Comparison of ENCODE assay signal across 27 mouse cellular contexts in genomic region chr3:150198492-150198891, GRCm38 (mm10).
DNase-seq lines count a peak whose midpoint lies in the region; ATAC-seq lines count a peak whose summit lies in the region.
"Had no signal": no experiment of that assay in that cellular context is flagged by ENCODE, and none has a peak within 500 bp of the region (broad histone marks: within the 10 kb centered on the region; RNA-seq: fewer than 3 reads in every experiment).

No protein-coding gene starts in this region.

- H3K4me2 ChIP-seq in embryonic facial prominence, embryonic 14.5 days (ENCODE audit: low read depth, low read length), result no peak overlapping the region
- no peak overlapping the region for H3K4me2 ChIP-seq in lung, embryonic 16.5 days (ENCODE audit: low read depth, low read length)
- no peak overlapping the region for H3K4me2 ChIP-seq in midbrain, embryonic 14.5 days (ENCODE audit: low read length)
- H3K4me2 ChIP-seq in midbrain, embryonic 16.5 days (ENCODE audit: low read length), result no peak overlapping the region
- H3K4me2 ChIP-seq: embryonic facial prominence, embryonic 13.5 days; forebrain, embryonic 13.5 days; forebrain, embryonic 15.5 days had no signal

- H3K9ac ChIP-seq in embryonic facial prominence, embryonic 14.5 days (ENCODE audit: low read depth, low read length), result no peak overlapping the region
- no peak overlapping the region for H3K9ac ChIP-seq in lung, embryonic 16.5 days (ENCODE audit: low read length)
- H3K9ac ChIP-seq in midbrain, embryonic 14.5 days (replicated peaks; ENCODE audit: low read length), result no peak overlapping the region
- H3K9ac ChIP-seq in midbrain, embryonic 16.5 days (ENCODE audit: low read depth, low read length), result no peak overlapping the region
- H3K9ac ChIP-seq: embryonic facial prominence, embryonic 13.5 days; forebrain, embryonic 13.5 days; forebrain, embryonic 15.5 days; forebrain, postnatal 0 days had no signal

- DNase-seq in embryonic facial prominence, embryonic 14.5 days (ENCODE audit: low spot score), result peak; percentile 8
- DNase-seq in embryonic facial prominence, embryonic 10.5 days (ENCODE audit: low spot score), result no peak
- DNase-seq in lung, adult 18-20 months, result no peak
- DNase-seq in midbrain, embryonic 14.5 days, result peak; percentile 12
- DNase-seq in retina, postnatal 1 day, result peak; percentile 37
- DNase-seq in embryo, embryonic 10.5 days (ENCODE audit: low spot score), result no peak
- DNase-seq: adrenal gland, adult 8-10 months; adrenal gland, postnatal 14 days; adrenal gland, postnatal 36 days; B cell, adult 2 months; cerebellum, adult 11 months; cerebellum, adult 18-20 months; cerebellum, adult 8-10 months; cerebellum, adult 9-11 months; cerebellum, postnatal 14 days; cerebellum, postnatal 36 days; forebrain, postnatal 0 days had no signal

- no peaks in the 10 kb centered on the region for H3K27me3 ChIP-seq in embryonic facial prominence, embryonic 14.5 days (replicated peaks; ENCODE audit: control insufficient read depth, insufficient read depth, low read length)
- no peaks in the 10 kb centered on the region for H3K27me3 ChIP-seq in embryonic facial prominence, embryonic 10.5 days (replicated peaks; ENCODE audit: low read depth, poor library complexity, severe bottlenecking)
- no peaks in the 10 kb centered on the region for H3K27me3 ChIP-seq in lung, embryonic 16.5 days (ENCODE audit: control insufficient read depth, insufficient read depth, low read depth, low read length)
- no peaks in the 10 kb centered on the region for H3K27me3 ChIP-seq in midbrain, embryonic 14.5 days (ENCODE audit: control insufficient read depth, insufficient read depth, low read length)
- H3K27me3 ChIP-seq in midbrain, embryonic 16.5 days (ENCODE audit: control insufficient read depth, insufficient read depth, low read depth, low read length), result no peaks in the 10 kb centered on the region
- H3K27me3 ChIP-seq: CH12.LX; embryonic facial prominence, embryonic 13.5 days; forebrain, embryonic 13.5 days; forebrain, embryonic 15.5 days; Patski had no signal

- H3K4me3 ChIP-seq in embryonic facial prominence, embryonic 14.5 days (ENCODE audit: low read depth, low read length), result no peak overlapping the region
- H3K4me3 ChIP-seq in embryonic facial prominence, embryonic 10.5 days, result no peak overlapping the region
- no peak overlapping the region for H3K4me3 ChIP-seq in lung, embryonic 16.5 days (ENCODE audit: low read length)
- H3K4me3 ChIP-seq in midbrain, embryonic 14.5 days (replicated peaks; ENCODE audit: low read depth, low read length), result no peak overlapping the region
- H3K4me3 ChIP-seq in midbrain, embryonic 16.5 days (ENCODE audit: low read depth, low read length), result no peak overlapping the region
- H3K4me3 ChIP-seq: embryonic facial prominence, embryonic 13.5 days; forebrain, embryonic 13.5 days; forebrain, embryonic 15.5 days had no signal

- no peaks in the 10 kb centered on the region for H3K4me1 ChIP-seq in embryonic facial prominence, embryonic 14.5 days (ENCODE audit: control insufficient read depth, insufficient read depth, low read length)
- H3K4me1 ChIP-seq in embryonic facial prominence, embryonic 10.5 days, result no peaks in the 10 kb centered on the region
- no peaks in the 10 kb centered on the region; the same call in 1 of the 2 replicates for H3K4me1 ChIP-seq in lung, embryonic 16.5 days (replicated peaks; ENCODE audit: control insufficient read depth, insufficient read depth, low read length)
- no peaks in the 10 kb centered on the region for H3K4me1 ChIP-seq in midbrain, embryonic 14.5 days (ENCODE audit: control insufficient read depth, insufficient read depth, low read length)
- no peaks in the 10 kb centered on the region for H3K4me1 ChIP-seq in midbrain, embryonic 16.5 days (ENCODE audit: control insufficient read depth, insufficient read depth, low read length)
- H3K4me1 ChIP-seq: embryonic facial prominence, embryonic 13.5 days; forebrain, embryonic 13.5 days; forebrain, embryonic 15.5 days had no signal

- H3K36me3 ChIP-seq in embryonic facial prominence, embryonic 14.5 days (ENCODE audit: control insufficient read depth, insufficient read depth, low read length), result no peaks in the 10 kb centered on the region
- no peaks in the 10 kb centered on the region for H3K36me3 ChIP-seq in embryonic facial prominence, embryonic 10.5 days (replicated peaks)
- H3K36me3 ChIP-seq in lung, embryonic 16.5 days (ENCODE audit: control insufficient read depth, insufficient read depth, low read length), result no peaks in the 10 kb centered on the region
- H3K36me3 ChIP-seq in midbrain, embryonic 14.5 days (ENCODE audit: control insufficient read depth, insufficient read depth, low read length), result no peaks in the 10 kb centered on the region
- no peaks in the 10 kb centered on the region for H3K36me3 ChIP-seq in midbrain, embryonic 16.5 days (ENCODE audit: control insufficient read depth, insufficient read depth, low read length)
- H3K36me3 ChIP-seq: embryonic facial prominence, embryonic 13.5 days; forebrain, embryonic 15.5 days; G1E had no signal

- WGBS in embryonic facial prominence, embryonic 14.5 days, result 52% methylated on average over 5 of the region's 5 CpGs
- 72% methylated on average over 5 of the region's 5 CpGs for WGBS in embryonic facial prominence, embryonic 10.5 days
- 29% methylated on average over 5 of the region's 5 CpGs for WGBS in lung, embryonic 16.5 days
- 33% methylated on average over 5 of the region's 5 CpGs for WGBS in midbrain, embryonic 14.5 days
- 36% methylated on average over 5 of the region's 5 CpGs for WGBS in midbrain, embryonic 16.5 days

- no peak for ATAC-seq in embryonic facial prominence, embryonic 14.5 days (ENCODE audit: low read depth)
- peak; percentile 59; the same call in 1 of the 2 replicates for ATAC-seq in lung, embryonic 16.5 days (ENCODE audit: low read depth)
- no peak for ATAC-seq in midbrain, embryonic 14.5 days (ENCODE audit: low FRiP score, low TSS enrichment)
- no peak for ATAC-seq in midbrain, embryonic 16.5 days
- ATAC-seq: activated CD4-positive, CD25-positive, alpha-beta regulatory T cell, adult 4 months; CD4-positive, CD25-positive, alpha-beta regulatory T cell, adult 4 months; forebrain, embryonic 13.5 days; forebrain, embryonic 15.5 days; forebrain, postnatal 0 days; Patski had no signal

- H3K9me3 ChIP-seq in embryonic facial prominence, embryonic 14.5 days (ENCODE audit: control insufficient read depth, low read length), result no peaks in the 10 kb centered on the region
- H3K9me3 ChIP-seq in embryonic facial prominence, embryonic 10.5 days, result no peaks in the 10 kb centered on the region
- H3K9me3 ChIP-seq in lung, embryonic 16.5 days (ENCODE audit: control insufficient read depth, low read length), result no peaks in the 10 kb centered on the region
- H3K9me3 ChIP-seq in midbrain, embryonic 14.5 days (ENCODE audit: control insufficient read depth, low read length), result no peaks in the 10 kb centered on the region
- no peaks in the 10 kb centered on the region for H3K9me3 ChIP-seq in midbrain, embryonic 16.5 days (replicated peaks; ENCODE audit: control insufficient read depth, low read length, poor library complexity, severe bottlenecking)
- H3K9me3 ChIP-seq: embryonic facial prominence, embryonic 13.5 days; forebrain, embryonic 13.5 days; forebrain, embryonic 15.5 days had no signal

- H3K27ac ChIP-seq in embryonic facial prominence, embryonic 14.5 days (replicated peaks; ENCODE audit: low read depth, low read length), result no peak overlapping the region
- no peak overlapping the region for H3K27ac ChIP-seq in embryonic facial prominence, embryonic 10.5 days (replicated peaks)
- H3K27ac ChIP-seq in lung, embryonic 16.5 days (ENCODE audit: low read length), result no peak overlapping the region
- H3K27ac ChIP-seq in midbrain, embryonic 14.5 days (replicated peaks; ENCODE audit: low read depth, low read length), result no peak overlapping the region
- no peak overlapping the region for H3K27ac ChIP-seq in midbrain, embryonic 16.5 days (ENCODE audit: low read length)
- H3K27ac ChIP-seq: embryonic facial prominence, embryonic 13.5 days; forebrain, embryonic 13.5 days; forebrain, embryonic 15.5 days had no signal

Comparison
In these comparisons a context has a peak if more than half of its experiments do, and no peak if none do; other contexts are left out.
1. DNase-seq: peak in embryonic facial prominence, embryonic 14.5 days (single experiment), midbrain, embryonic 14.5 days (single experiment) and retina, postnatal 1 day (single experiment); none in embryonic facial prominence, embryonic 10.5 days (single experiment), lung, adult 18-20 months (0 of 2) and embryo, embryonic 10.5 days (single experiment).